Mouse (Mus musculus): ENCODE measurements around the gene Tcl1b4.
"Not testable (repeated sequence)": the region's sequence is repeated elsewhere in the genome, so short reads cannot be mapped to it uniquely, and the experiment has no call there.

Tcl1b4 gene

DNA sequence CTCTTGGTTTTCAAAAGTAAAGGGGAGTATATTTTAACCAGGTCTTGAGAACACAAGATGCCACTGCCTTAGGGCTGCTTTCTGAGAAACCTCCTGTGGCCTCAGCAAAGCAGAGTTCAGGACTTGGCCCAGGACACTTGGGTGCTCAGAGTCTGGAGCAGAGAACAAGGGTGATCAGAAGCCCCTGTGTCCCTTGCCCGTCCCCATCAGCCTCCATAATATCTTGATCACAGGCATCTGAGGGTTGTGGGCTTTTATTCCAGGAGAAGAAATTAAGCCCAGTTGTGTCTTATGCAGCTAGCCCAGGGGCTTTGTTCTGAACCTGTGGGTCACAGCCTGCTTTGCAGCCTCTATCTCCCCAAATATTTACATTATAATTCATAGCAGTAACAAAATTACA is at the start of gene Tcl1b4:
Gene Tcl1b4 (plus strand): TSS at position 301 of the 400 bp plus-strand sequence.
- DNase-seq (ENCODE audit: low spot score in 2 of 2) = not testable (repeated sequence)

- DNase-seq (ENCODE audit: low spot score in 2 of 2) = not testable (repeated sequence)
Observed at GRCm38 (mm10) chr12:105155286-105155685, 46.5 kb upstream of the Tcl1b4 start.

DNA sequence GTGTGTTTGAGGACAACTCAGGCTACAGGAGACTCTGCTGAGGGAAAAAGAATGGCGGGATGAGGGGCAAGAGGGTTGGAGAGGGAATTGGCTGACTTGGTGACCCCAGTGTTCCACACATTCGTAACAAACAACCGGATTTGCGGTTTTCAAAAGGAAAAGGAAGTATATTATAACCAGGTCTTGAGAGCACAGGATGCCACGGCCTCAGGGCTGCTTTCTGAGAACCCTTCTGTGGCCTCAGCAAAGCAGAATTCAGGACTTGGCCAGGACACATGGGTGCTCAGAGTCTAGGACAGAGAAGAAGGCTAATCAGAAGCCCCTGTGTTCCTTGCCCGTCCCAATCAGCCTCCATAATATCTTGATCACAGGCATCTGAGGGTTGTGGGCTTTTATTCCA is 42.9 kb upstream of the Tcl1b4 start:
- DNase-seq (ENCODE audit: low spot score in 2 of 2) = no peak

DNA sequence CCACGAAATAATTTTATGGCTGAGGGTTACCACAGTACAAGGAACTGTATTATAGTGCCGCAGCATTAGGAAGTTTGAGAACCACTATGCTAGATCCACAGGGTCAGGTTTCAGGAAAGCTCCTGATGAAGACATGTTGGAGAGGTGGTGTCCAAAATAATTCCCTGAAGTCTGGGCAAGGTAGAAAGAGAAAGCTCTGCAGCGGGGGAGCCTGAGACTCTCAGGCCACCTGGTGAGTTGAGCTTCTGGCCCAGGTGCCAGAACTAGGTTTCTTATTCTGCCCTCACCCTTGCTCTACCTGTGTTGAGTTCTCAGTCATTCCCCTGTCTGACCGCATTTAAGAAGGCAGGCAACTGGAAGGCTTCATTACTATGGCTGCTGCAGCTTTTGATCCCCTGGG is 42.4 kb upstream of the Tcl1b4 start, which contains the start of gene Tcl1b1:
Gene Tcl1b1 (plus strand): TSS at position 301 of the 400 bp plus-strand sequence.
- no peak for DNase-seq (ENCODE audit: low spot score in 2 of 2)

- no peak for DNase-seq (ENCODE audit: low spot score in 2 of 2)
Observed at GRCm38 (mm10) chr12:105166734-105167133, 35.0 kb upstream of the Tcl1b4 start.

- no peak for DNase-seq (ENCODE audit: low spot score in 2 of 2)
Observed at GRCm38 (mm10) chr12:105173366-105173765, 28.4 kb upstream of the Tcl1b4 start.

- DNase-seq (ENCODE audit: low spot score in 2 of 2) = peak; percentile 22 to 60
Observed at GRCm38 (mm10) chr12:105174318-105174717, 27.4 kb upstream of the Tcl1b4 start.

- DNase-seq (ENCODE audit: low spot score in 2 of 2) = not testable (repeated sequence)
Observed at GRCm38 (mm10) chr12:105176044-105176443, 25.7 kb upstream of the Tcl1b4 start, which contains the start of gene Tcl1b5. Gene Tcl1b5 (plus strand): TSS chr12:105176344.

- not testable (repeated sequence) for DNase-seq (ENCODE audit: low spot score in 2 of 2)
Observed at GRCm38 (mm10) chr12:105181040-105181644, 20.6 kb upstream of the Tcl1b4 start.

GRCm38 (mm10) chr12:105188980-105189379 is 12.8 kb upstream of the Tcl1b4 start:
- DNase-seq (ENCODE audit: low spot score in 2 of 2) = not testable (repeated sequence)

DNA sequence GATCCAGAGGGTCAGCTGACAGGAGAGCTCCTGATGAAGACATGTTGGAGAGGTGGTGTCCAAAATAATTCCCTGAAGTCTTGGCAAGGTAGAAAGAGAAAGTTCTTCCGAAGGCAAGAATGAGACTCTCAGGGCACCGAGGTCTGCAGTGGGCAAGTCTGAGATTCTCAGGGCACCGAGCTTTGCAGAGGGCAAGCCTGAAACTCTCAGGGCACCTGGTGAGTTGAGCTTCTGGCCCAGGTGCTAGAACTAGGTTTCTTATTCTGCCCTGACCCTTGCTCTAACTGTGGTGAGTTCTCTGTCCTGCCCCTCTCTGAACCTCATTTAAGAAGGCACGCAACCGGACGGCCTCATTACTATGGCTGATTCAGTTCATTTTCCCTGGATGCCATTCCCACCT is 11.0 kb upstream of the Tcl1b4 start, which contains the start of gene Tcl1b3:
Gene Tcl1b3 (plus strand): TSS at position 301 of the 400 bp plus-strand sequence.
- DNase-seq (ENCODE audit: low spot score in 2 of 2) = not testable (repeated sequence)

DNA sequence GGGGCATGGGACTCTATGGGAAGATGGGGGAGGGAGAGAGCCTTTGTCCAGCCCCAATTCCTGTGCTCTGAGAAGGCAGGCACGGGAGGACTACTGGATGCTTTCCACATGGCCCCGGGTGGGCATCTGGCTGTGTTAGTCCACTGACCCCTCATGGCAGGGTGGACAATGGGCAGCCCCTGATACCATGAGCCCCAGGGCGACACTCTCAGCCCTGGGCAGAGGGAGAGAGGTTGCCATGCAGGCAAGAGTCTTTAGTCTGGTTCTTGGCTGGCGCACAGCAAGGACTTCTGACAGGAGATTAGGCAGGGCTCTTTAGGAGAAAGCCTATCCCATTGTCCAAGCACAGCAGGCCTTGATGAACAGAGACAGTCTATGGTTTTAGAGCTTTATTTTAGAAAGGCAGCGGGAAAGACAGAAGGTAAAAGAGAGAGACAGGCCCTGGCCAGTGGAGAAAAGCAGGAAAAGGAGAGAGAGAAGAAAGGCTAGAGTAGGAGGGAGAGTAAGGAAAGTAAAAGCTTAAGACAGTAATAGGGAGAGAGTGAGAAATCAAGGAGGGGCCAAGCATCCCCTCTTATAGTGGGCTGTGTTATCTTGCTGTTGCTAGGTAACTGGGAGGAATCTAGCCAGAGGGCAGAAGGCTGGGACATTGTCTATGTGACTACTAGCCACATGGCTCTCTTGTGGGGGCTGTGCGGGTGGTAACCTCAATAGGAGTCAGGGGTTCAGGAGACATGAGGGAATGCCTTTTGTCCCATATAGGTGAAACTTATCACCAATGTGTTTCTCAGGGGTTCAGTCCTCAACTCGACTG is 1.9 kb upstream of the Tcl1b4 start:
- not testable (repeated sequence) for DNase-seq (ENCODE audit: low spot score in 2 of 2)

DNA sequence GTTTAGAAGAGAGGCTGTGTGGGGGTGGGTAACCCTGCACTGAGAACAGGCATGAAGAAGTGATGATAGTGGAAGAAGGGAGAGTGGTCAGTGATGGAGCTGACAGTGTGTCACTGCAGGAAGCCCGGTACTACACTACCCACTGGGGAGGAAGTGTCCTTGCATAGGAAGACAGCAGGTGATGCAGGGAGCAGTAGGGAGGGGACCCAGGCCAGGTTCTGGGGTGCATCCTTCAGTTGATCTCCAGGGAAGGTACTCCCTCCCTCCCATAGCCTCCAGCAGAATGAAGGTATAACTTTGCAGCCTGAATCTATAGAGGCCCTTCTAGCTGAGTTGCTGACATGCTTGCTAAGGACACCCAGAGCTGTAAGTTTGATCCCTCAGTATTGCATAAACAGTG is 5.3 kb downstream of the Tcl1b4 start:
- DNase-seq (ENCODE audit: low spot score in 2 of 2) = no peak

DNA sequence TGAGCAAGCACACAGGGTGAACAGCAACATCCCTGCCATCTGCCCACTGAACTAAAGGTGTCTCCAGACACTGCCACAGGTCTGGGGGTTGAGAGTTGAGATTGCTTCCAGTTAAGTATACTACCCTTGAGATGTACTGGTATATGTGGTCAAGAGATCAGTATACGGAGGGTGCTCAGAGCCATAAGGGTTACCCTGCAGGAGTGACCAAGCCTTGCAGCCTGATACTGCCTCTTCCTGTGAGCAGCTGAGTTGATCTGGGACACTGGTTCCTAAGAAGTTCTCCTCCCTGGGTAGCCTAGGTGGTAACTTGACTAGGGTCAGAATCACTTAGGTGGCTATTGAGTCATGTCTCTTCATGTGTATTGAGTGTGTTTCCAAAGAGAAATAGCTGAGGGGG is 6.7 kb downstream of the Tcl1b4 start:
- no peak for DNase-seq (ENCODE audit: low spot score in 2 of 2)

- no peak for DNase-seq (ENCODE audit: low spot score in 2 of 2)
Observed at GRCm38 (mm10) chr12:105209231-105209630, 7.5 kb downstream of the Tcl1b4 start.

DNA sequence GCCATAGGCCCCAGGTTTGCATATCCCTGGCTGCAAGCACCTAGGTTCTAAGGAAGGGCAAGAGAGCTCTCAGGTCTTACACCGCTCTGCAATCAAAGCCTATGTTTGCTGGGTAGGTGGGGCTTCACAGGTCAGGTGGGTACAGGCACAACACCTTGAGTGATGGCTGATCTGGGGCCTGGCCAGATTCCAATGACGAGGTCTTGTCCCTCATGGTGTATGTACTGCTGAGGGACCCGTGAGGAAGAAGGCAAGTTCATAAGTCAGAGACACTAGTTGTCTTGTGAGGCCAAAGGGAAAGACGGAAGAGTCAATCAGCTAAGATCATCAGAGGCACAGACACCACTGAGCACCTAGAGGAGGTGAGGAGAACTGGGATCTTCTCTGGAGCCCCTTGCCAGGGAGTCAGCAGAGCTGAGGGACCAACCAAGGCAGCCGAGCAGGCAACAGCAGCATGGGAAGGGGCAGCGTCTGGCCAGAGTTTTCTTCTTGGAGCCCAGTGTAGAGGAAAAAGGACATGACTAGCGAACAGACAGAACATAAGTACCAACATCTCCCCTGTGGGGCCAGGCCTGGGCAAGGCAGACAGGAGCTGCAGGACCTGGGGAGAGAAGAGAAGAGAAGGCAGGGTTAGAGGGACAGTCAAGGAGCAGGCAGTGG is 15.5 kb downstream of the Tcl1b4 start:
- no peak for DNase-seq (ENCODE audit: low spot score in 2 of 2)

DNA sequence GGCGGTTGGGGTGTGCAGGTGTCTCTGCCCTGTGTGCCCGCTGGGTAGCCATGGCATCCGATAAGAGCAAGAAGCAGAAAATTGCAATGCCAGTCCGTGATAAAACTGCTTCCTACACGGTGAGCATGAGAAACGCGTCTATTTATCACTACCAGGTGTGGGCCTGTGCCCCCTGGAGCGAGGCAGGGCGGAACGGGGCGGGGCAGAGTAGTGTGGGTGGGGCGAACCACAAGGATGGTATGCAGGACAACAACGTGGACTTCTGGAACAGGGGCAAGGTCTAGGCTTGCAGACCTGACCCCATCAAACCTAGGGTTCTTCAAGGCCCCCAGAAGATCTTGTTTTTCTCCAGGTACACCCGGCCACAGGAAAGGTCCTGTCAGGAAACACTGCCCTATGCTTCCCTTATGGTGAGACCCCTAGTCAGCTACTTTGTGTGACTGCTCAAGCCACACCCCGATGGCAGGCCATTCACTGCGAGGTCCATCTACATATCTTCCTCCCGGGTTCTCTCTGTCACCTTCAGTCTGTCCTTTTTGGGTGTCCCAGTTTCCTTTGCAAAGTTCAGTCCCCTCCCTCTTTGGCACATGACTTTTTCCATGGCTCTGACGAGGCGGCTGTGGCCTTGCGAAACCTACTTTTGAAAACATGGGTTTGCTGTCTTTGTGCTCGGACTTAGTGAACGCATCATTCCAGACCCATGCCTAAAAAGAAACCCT is 21.0 kb downstream of the Tcl1b4 start, which contains the start of gene Tcl1:
Gene Tcl1 (minus strand): TSS at position 193 of the 719 bp plus-strand sequence.
- no peak for DNase-seq (ENCODE audit: low spot score in 2 of 2)

GRCm38 (mm10) chr12:105224621-105225320 is 23.0 kb downstream of the Tcl1b4 start:
- no peak for DNase-seq (ENCODE audit: low spot score in 2 of 2)

- no peak for DNase-seq (ENCODE audit: low spot score in 2 of 2)
Observed at GRCm38 (mm10) chr12:105234362-105234761, 32.6 kb downstream of the Tcl1b4 start.

DNA sequence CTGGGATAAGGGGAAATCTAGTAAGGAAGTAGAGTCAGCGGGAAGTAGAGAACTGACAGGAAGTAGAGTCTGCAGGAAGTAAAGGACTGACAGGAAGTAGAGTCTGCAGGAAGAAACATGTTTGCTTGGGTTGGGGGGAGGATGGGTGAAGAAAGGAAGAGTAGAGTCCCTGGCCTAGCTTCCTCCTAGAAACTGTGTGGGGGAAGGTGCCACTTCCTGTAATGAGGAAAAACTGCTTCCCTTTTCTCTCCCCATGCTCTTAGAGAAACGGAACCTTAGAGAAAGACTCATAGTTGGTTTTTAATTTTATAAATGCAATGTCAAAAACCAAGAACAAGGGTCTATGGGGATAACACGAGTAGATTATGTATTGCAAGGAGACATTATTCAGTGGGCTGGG is 33.3 kb downstream of the Tcl1b4 start:
- no peak for DNase-seq (ENCODE audit: low spot score in 2 of 2)

GRCm38 (mm10) chr12:105239060-105239459 is 37.3 kb downstream of the Tcl1b4 start:
- DNase-seq (ENCODE audit: low spot score in 2 of 2) = no peak

Data from right cerebral cortex, postnatal 10 days (tissue).